In genomic region chr5:124943181-124943792, GRCm38 (mm10) we compare ENCODE assay signal across 10 mouse cellular contexts. TPM values are rescaled to one million over a fixed set of nuclear protein-coding genes. Genes with fewer than 3 reads are reported as not detected.
DNase-seq lines count a peak whose midpoint lies in the region; ATAC-seq and TF ChIP-seq lines count a peak whose summit lies in the region.
"Had no signal": no experiment of that assay in that cellular context is flagged by ENCODE, and none has a peak within 500 bp of the region (broad histone marks: within the 10 kb centered on the region; RNA-seq: fewer than 3 reads in every experiment).

No protein-coding gene starts in this region.

- H3K36me3 ChIP-seq in lung, embryonic 15.5 days, result no peaks in the 10 kb centered on the region
- no peaks in the 10 kb centered on the region for H3K36me3 ChIP-seq in forebrain, embryonic 16.5 days (ENCODE audit: control insufficient read depth, insufficient read depth)
- no peaks in the 10 kb centered on the region for H3K36me3 ChIP-seq in heart, embryonic 12.5 days
- H3K36me3 ChIP-seq: neural tube, embryonic 15.5 days had no signal

- no peak overlapping the region for H3K4me3 ChIP-seq in lung, embryonic 15.5 days
- no peak overlapping the region for H3K4me3 ChIP-seq in lung, adult 2 months (replicated peaks; ENCODE audit: extremely low read depth, low read depth, low read length)
- H3K4me3 ChIP-seq in forebrain, embryonic 16.5 days (replicated peaks; ENCODE audit: low read length), result no peak overlapping the region
- H3K4me3 ChIP-seq in heart, embryonic 12.5 days, result no peak overlapping the region
- H3K4me3 ChIP-seq: neural tube, embryonic 15.5 days had no signal

- no peak overlapping the region for H3K4me2 ChIP-seq in lung, embryonic 15.5 days
- no peak overlapping the region for H3K4me2 ChIP-seq in forebrain, embryonic 16.5 days (ENCODE audit: low read length)
- no peak overlapping the region for H3K4me2 ChIP-seq in heart, embryonic 12.5 days
- H3K4me2 ChIP-seq: neural tube, embryonic 15.5 days had no signal

- H3K9me3 ChIP-seq in lung, embryonic 15.5 days, result no peaks in the 10 kb centered on the region
- H3K9me3 ChIP-seq in forebrain, embryonic 16.5 days (ENCODE audit: control insufficient read depth, low read length), result no peaks in the 10 kb centered on the region
- H3K9me3 ChIP-seq in heart, embryonic 12.5 days (replicated peaks), result 0 out of 2 replicates have a peak, but pooled peaks cover 2% of the 10 kb centered on the region
- H3K9me3 ChIP-seq: neural tube, embryonic 15.5 days had no signal

- H3K9ac ChIP-seq in lung, embryonic 15.5 days, result no peak overlapping the region
- H3K9ac ChIP-seq in forebrain, embryonic 16.5 days (replicated peaks; ENCODE audit: low read depth, low read length), result no peak overlapping the region
- H3K9ac ChIP-seq in heart, embryonic 12.5 days, result no peak overlapping the region
- H3K9ac ChIP-seq: neural tube, embryonic 15.5 days had no signal

- no peaks in the 10 kb centered on the region for H3K27me3 ChIP-seq in lung, embryonic 15.5 days
- no peaks in the 10 kb centered on the region for H3K27me3 ChIP-seq in forebrain, embryonic 16.5 days (replicated peaks; ENCODE audit: control insufficient read depth, insufficient read depth, low read length)
- H3K27me3 ChIP-seq in heart, embryonic 12.5 days (replicated peaks), result no peaks in the 10 kb centered on the region
- H3K27me3 ChIP-seq: neural tube, embryonic 15.5 days had no signal

- WGBS in lung, embryonic 15.5 days, result 86% methylated on average over 12 of the region's 12 CpGs
- 91% methylated on average over 12 of the region's 12 CpGs for WGBS in lung, adult 2 months
- 73% methylated on average over 12 of the region's 12 CpGs for WGBS in forebrain, embryonic 16.5 days
- 70% methylated on average over 12 of the region's 12 CpGs for WGBS in heart, embryonic 12.5 days

- peak; percentile 42; the same call in 1 of the 2 replicates for ATAC-seq in lung, embryonic 15.5 days (ENCODE audit: borderline replicate concordance, extremely low read depth, low FRiP score, low TSS enrichment)
- ATAC-seq in forebrain, embryonic 16.5 days, result peak; percentile 38; the same call in 1 of the 2 replicates
- ATAC-seq in erythroblast, adult 5-6 weeks (replicated peaks; ENCODE audit: low FRiP score, poor library complexity, severe bottlenecking), result no peak
- no peak for ATAC-seq in heart, embryonic 12.5 days (ENCODE audit: insufficient number of reproducible peaks, low FRiP score)

- no peak for TF ChIP-seq CTCF in lung, adult 2 months (IDR thresholded peaks at IDR 0.05; ENCODE audit: insufficient read depth, low read length)

- TF ChIP-seq POLR2A in lung, adult 2 months (IDR thresholded peaks at IDR 0.05; ENCODE audit: borderline replicate concordance, extremely low read depth, low read depth, low read length), result no peak

- no peak overlapping the region for H3K27ac ChIP-seq in lung, embryonic 15.5 days
- H3K27ac ChIP-seq in forebrain, embryonic 16.5 days (ENCODE audit: low read length), result no peak overlapping the region
- no peak overlapping the region for H3K27ac ChIP-seq in heart, embryonic 12.5 days (ENCODE audit: poor library complexity, severe bottlenecking)
- H3K27ac ChIP-seq: neural tube, embryonic 15.5 days had no signal

- H3K4me1 ChIP-seq in lung, embryonic 15.5 days, result 0 out of 2 replicates have a peak, but pooled peaks cover 7% of the 10 kb centered on the region
- peaks cover 3% of the 10 kb centered on the region for H3K4me1 ChIP-seq in lung, adult 2 months (ENCODE audit: control insufficient read depth, insufficient read depth, low read length)
- no peaks in the 10 kb centered on the region; the same call in 1 of the 2 replicates for H3K4me1 ChIP-seq in forebrain, embryonic 16.5 days (replicated peaks; ENCODE audit: control insufficient read depth, insufficient read depth, low read length)
- peaks cover 7% of the 10 kb centered on the region; the same call in 1 of the 2 replicates for H3K4me1 ChIP-seq in heart, embryonic 12.5 days (replicated peaks)

- peak; percentile 50 for DNase-seq in embryo, embryonic 10.5 days (ENCODE audit: low spot score)
- DNase-seq in embryo, embryonic 10 days (ENCODE audit: low spot score), result no peak
- no peak for DNase-seq in lung, adult 2 months
- DNase-seq in naive thymus-derived CD4-positive, alpha-beta T cell, adult 2 months (ENCODE audit: low read depth), result peak; percentile 36
- DNase-seq: embryo, embryonic 11 days had no signal

RNA-seq across cellular contexts. Expression of gene Rflna, which starts 59.7 kb away (rescaled TPM):
- polyA plus RNA-seq in lung, embryonic 15.5 days (2015; fragmentation: Nextera tagmentation; extraction: Ambion mirVana), result 6.4 and 7.7 TPM in 2 replicates
- 20.2 and 26.0 TPM in 2 replicates for polyA plus RNA-seq in lung, adult 2 months (2012; rRNA removed)
- 3.7 and 4.0 TPM in 2 replicates for polyA plus RNA-seq in forebrain, embryonic 16.5 days (2015; fragmentation: Nextera tagmentation; extraction: Ambion mirVana)
- not detected in 2 replicates for total RNA-seq in erythroblast, adult 5-6 weeks (2015; ENCODE audit: low replicate concordance)
- total RNA-seq in erythroblast, adult 5-6 weeks (2017; ENCODE audit: low replicate concordance), result not detected in 2 replicates
- polyA plus RNA-seq in heart, embryonic 12.5 days (2016; fragmentation: Nextera tagmentation; extraction: Ambion mirVana), result 1.2 and 1.6 TPM in 2 replicates

Comparison
In these comparisons a context has a peak if more than half of its experiments do, and no peak if none do; other contexts are left out.
1. DNase-seq: peak in embryo, embryonic 10.5 days (single experiment) and naive thymus-derived CD4-positive, alpha-beta T cell, adult 2 months (single experiment); none in embryo, embryonic 10 days (single experiment) and lung, adult 2 months (single experiment).
2. ATAC-seq: peak in lung, embryonic 15.5 days (single experiment) and forebrain, embryonic 16.5 days (single experiment); none in erythroblast, adult 5-6 weeks (single experiment) and heart, embryonic 12.5 days (single experiment).